Mouse (Mus musculus): ENCODE data around the gene Cacnb1. TPM values are rescaled to one million over a fixed set of nuclear protein-coding genes. Genes with fewer than 3 reads are reported as not detected.

Cacnb1 gene
- polyA plus RNA-seq, 1 experiment from 2014 or later, result 3.2 TPM

- 90% methylated on average over 5 of the region's 5 CpGs for WGBS
- Histone ChIP-seq H3K4me2 (replicated peaks; ENCODE audit: low read depth) (no peak overlapping the region), H3K36me3 (ENCODE audit: control insufficient read depth, insufficient read depth) (no peaks in the 10 kb centered on the region), H3K27ac (ENCODE audit: low read depth, low read length) (no peak overlapping the region), H3K4me1 (replicated peaks; ENCODE audit: control insufficient read depth, insufficient read depth, low read length) (no peaks in the 10 kb centered on the region), H3K9me3 (ENCODE audit: control insufficient read depth) (no peaks in the 10 kb centered on the region), H3K4me3 (ENCODE audit: low read depth, low read length) (no peak overlapping the region), H3K27me3 (replicated peaks; ENCODE audit: control insufficient read depth, insufficient read depth, low read length) (no peaks in the 10 kb centered on the region), H3K9ac (ENCODE audit: low read depth, low read length) (no peak overlapping the region)
- TF ChIP-seq CTCF (IDR thresholded peaks at IDR 0.05; ENCODE audit: low read depth), result no peak
- no peak for ATAC-seq
Measured at GRCm38 (mm10) chr11:97974141-97974540, 48.7 kb downstream of the Cacnb1 start.

GRCm38 (mm10) chr11:97972434-97972833 is 50.4 kb downstream of the Cacnb1 start:
- Histone ChIP-seq H3K9me3 (ENCODE audit: control insufficient read depth) (no peaks in the 10 kb centered on the region), H3K4me3 (ENCODE audit: low read depth, low read length) (no peak overlapping the region), H3K27ac (ENCODE audit: low read depth, low read length) (no peak overlapping the region), H3K4me1 (replicated peaks; ENCODE audit: control insufficient read depth, insufficient read depth, low read length) (no peaks in the 10 kb centered on the region), H3K27me3 (replicated peaks; ENCODE audit: control insufficient read depth, insufficient read depth, low read length) (no peaks in the 10 kb centered on the region), H3K4me2 (replicated peaks; ENCODE audit: low read depth) (no peak overlapping the region), H3K36me3 (ENCODE audit: control insufficient read depth, insufficient read depth) (no peaks in the 10 kb centered on the region), H3K9ac (ENCODE audit: low read depth, low read length) (no peak overlapping the region)
- peak; percentile 41; the same call in 1 of the 2 replicates for TF ChIP-seq CTCF (IDR thresholded peaks at IDR 0.05; ENCODE audit: low read depth)
- 67% methylated on average over 2 of the region's 2 CpGs for WGBS
- no peak for ATAC-seq

- Histone ChIP-seq H3K9me3 (ENCODE audit: control insufficient read depth) (no peaks in the 10 kb centered on the region), H3K4me2 (replicated peaks; ENCODE audit: low read depth) (no peak overlapping the region), H3K9ac (ENCODE audit: low read depth, low read length) (no peak overlapping the region), H3K4me3 (ENCODE audit: low read depth, low read length) (no peak overlapping the region), H3K4me1 (replicated peaks; ENCODE audit: control insufficient read depth, insufficient read depth, low read length) (no peaks in the 10 kb centered on the region), H3K27me3 (replicated peaks; ENCODE audit: control insufficient read depth, insufficient read depth, low read length) (no peaks in the 10 kb centered on the region), H3K36me3 (ENCODE audit: control insufficient read depth, insufficient read depth) (no peaks in the 10 kb centered on the region), H3K27ac (ENCODE audit: low read depth, low read length) (no peak overlapping the region)
- 18% methylated on average over 7 of the region's 7 CpGs for WGBS
- ATAC-seq, result no peak
- no peak for TF ChIP-seq CTCF (IDR thresholded peaks at IDR 0.05; ENCODE audit: low read depth)
Measured at GRCm38 (mm10) chr11:97971232-97971631, 51.6 kb downstream of the Cacnb1 start.

- ATAC-seq, result no peak
Measured at GRCm38 (mm10) chr11:97970771-97971170, 52.1 kb downstream of the Cacnb1 start.

GRCm38 (mm10) chr11:97968385-97968784 is 54.4 kb downstream of the Cacnb1 start:
- no peaks in the 10 kb centered on the region for H3K9me3 ChIP-seq (ENCODE audit: control insufficient read depth)
- no peaks in the 10 kb centered on the region for H3K36me3 ChIP-seq (ENCODE audit: control insufficient read depth, insufficient read depth)
- no peaks in the 10 kb centered on the region for H3K27me3 ChIP-seq (replicated peaks; ENCODE audit: control insufficient read depth, insufficient read depth, low read length)
- no peaks in the 10 kb centered on the region for H3K4me1 ChIP-seq (replicated peaks; ENCODE audit: control insufficient read depth, insufficient read depth, low read length)
- H3K4me3 ChIP-seq (ENCODE audit: low read depth, low read length), result no peak overlapping the region
- ATAC-seq, result no peak
- no peak overlapping the region for H3K27ac ChIP-seq (ENCODE audit: low read depth, low read length)
- H3K9ac ChIP-seq (ENCODE audit: low read depth, low read length), result no peak overlapping the region
- no peak for TF ChIP-seq CTCF (IDR thresholded peaks at IDR 0.05; ENCODE audit: low read depth)
- no peak overlapping the region for H3K4me2 ChIP-seq (replicated peaks; ENCODE audit: low read depth)
- 70% methylated on average over 5 of the region's 5 CpGs for WGBS

More at GRCm38 (mm10) chr11:97970771-97971170, 52.1 kb downstream of the Cacnb1 start:
- H3K27ac ChIP-seq (ENCODE audit: low read depth, low read length), result no peak overlapping the region
- no peaks in the 10 kb centered on the region for H3K36me3 ChIP-seq (ENCODE audit: control insufficient read depth, insufficient read depth)
- WGBS, result 84% methylated on average over 7 of the region's 7 CpGs
- H3K27me3 ChIP-seq (replicated peaks; ENCODE audit: control insufficient read depth, insufficient read depth, low read length), result no peaks in the 10 kb centered on the region
- no peaks in the 10 kb centered on the region for H3K4me1 ChIP-seq (replicated peaks; ENCODE audit: control insufficient read depth, insufficient read depth, low read length)
- H3K9ac ChIP-seq (ENCODE audit: low read depth, low read length), result no peak overlapping the region
- no peak overlapping the region for H3K4me2 ChIP-seq (replicated peaks; ENCODE audit: low read depth)
- no peak overlapping the region for H3K4me3 ChIP-seq (ENCODE audit: low read depth, low read length)
- TF ChIP-seq CTCF (IDR thresholded peaks at IDR 0.05; ENCODE audit: low read depth), result no peak
- no peaks in the 10 kb centered on the region for H3K9me3 ChIP-seq (ENCODE audit: control insufficient read depth)

- no peak overlapping the region for H3K4me2 ChIP-seq (replicated peaks; ENCODE audit: low read depth)
- no peaks in the 10 kb centered on the region for H3K36me3 ChIP-seq (ENCODE audit: control insufficient read depth, insufficient read depth)
- H3K9me3 ChIP-seq (ENCODE audit: control insufficient read depth), result no peaks in the 10 kb centered on the region
- no peak overlapping the region for H3K4me3 ChIP-seq (ENCODE audit: low read depth, low read length)
- WGBS, result 29% methylated on average over 2 of the region's 2 CpGs
- H3K9ac ChIP-seq (ENCODE audit: low read depth, low read length), result no peak overlapping the region
- ATAC-seq, result no peak
- no peaks in the 10 kb centered on the region for H3K4me1 ChIP-seq (replicated peaks; ENCODE audit: control insufficient read depth, insufficient read depth, low read length)
- TF ChIP-seq CTCF (IDR thresholded peaks at IDR 0.05; ENCODE audit: low read depth), result no peak
- no peak overlapping the region for H3K27ac ChIP-seq (ENCODE audit: low read depth, low read length)
- no peaks in the 10 kb centered on the region for H3K27me3 ChIP-seq (replicated peaks; ENCODE audit: control insufficient read depth, insufficient read depth, low read length)
Measured at GRCm38 (mm10) chr11:97967114-97967513, 55.7 kb downstream of the Cacnb1 start.

- H3K27me3 ChIP-seq (replicated peaks; ENCODE audit: control insufficient read depth, insufficient read depth, low read length), result no peaks in the 10 kb centered on the region
- no peak for ATAC-seq
- H3K4me1 ChIP-seq (replicated peaks; ENCODE audit: control insufficient read depth, insufficient read depth, low read length), result no peaks in the 10 kb centered on the region
- H3K4me2 ChIP-seq (replicated peaks; ENCODE audit: low read depth), result no peak overlapping the region
- H3K4me3 ChIP-seq (ENCODE audit: low read depth, low read length), result no peak overlapping the region
- 85% methylated on average over 1 of the region's 1 CpGs for WGBS
- H3K9me3 ChIP-seq (ENCODE audit: control insufficient read depth), result no peaks in the 10 kb centered on the region
- H3K27ac ChIP-seq (ENCODE audit: low read depth, low read length), result no peak overlapping the region
- TF ChIP-seq CTCF (IDR thresholded peaks at IDR 0.05; ENCODE audit: low read depth), result peak; percentile 77
- no peak overlapping the region for H3K9ac ChIP-seq (ENCODE audit: low read depth, low read length)
- H3K36me3 ChIP-seq (ENCODE audit: control insufficient read depth, insufficient read depth), result no peaks in the 10 kb centered on the region
Measured at GRCm38 (mm10) chr11:97960907-97961306, 61.9 kb downstream of the Cacnb1 start.
